Mouse (Mus musculus): Measurements from ENCODE around the gene Cphx2. TPM values are rescaled to one million over a fixed set of nuclear protein-coding genes. Genes with fewer than 3 reads are reported as not detected.
"Not testable (repeated sequence)": the region's sequence is repeated elsewhere in the genome, so short reads cannot be mapped to it uniquely, and the experiment has no call there.

Gene Cphx2
- polyA plus RNA-seq (2016; fragmentation: Nextera tagmentation; extraction: Ambion mirVana): not detected in 2 replicates

DNA sequence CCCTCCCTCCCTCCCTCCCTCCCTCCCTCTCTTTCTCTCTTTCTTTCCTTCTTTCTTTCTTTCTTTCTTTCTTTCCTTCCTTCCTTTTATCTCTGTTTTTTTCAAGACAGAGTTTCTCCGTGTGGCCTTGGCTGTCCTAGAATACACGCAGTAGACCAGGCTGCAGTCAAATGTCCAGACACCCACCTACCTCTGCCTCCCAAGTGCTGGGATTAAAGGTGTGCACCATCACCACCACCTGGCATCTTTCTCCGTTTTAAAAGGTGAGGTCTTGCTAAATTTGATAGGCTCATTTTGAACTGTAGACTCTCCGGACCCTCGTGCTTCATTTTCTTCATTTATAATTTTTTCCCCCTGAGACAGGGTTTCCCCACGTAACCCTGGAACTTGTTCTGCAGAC lies at the start of gene Cphx2:
Gene Cphx2, plus strand, starts transcription at position 301 of the 400 bp plus-strand sequence.
- ATAC-seq (ENCODE audit: low FRiP score, low read depth); H3K4me3 ChIP-seq; H3K4me2 ChIP-seq (replicated peaks); H3K4me1 ChIP-seq; H3K9me3 ChIP-seq; H3K9ac ChIP-seq; H3K27me3 ChIP-seq (replicated peaks); H3K36me3 ChIP-seq; H3K27ac ChIP-seq: not testable (repeated sequence)
- no CpG with 5 or more reads among the region's 6 CpGs for WGBS

DNA sequence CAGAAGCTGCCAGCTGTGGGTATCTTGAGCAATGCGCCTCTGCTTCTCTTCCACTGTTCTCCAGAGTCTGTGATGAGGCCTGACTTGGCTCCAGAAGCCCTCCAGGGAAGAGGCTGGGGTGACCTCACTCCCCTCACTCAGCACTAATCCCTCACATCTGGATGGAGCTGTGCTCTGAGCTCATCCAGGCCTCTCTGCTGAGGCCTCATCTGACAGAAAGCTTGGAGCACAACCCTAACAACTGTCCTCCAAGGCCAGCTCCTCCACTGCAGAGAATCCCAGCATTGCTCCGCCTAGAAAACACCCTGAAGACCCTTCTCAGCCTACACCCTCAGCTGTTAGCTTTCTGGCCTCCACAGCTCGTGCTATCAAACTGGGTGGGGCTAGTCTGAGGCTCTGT lies 47.0 kb upstream of the Cphx2 start:
- ATAC-seq (ENCODE audit: low FRiP score, low read depth); H3K27ac ChIP-seq; H3K4me2 ChIP-seq (replicated peaks); H3K9me3 ChIP-seq; H3K4me1 ChIP-seq; H3K27me3 ChIP-seq (replicated peaks); H3K36me3 ChIP-seq; H3K4me3 ChIP-seq; H3K9ac ChIP-seq: not testable (repeated sequence)
- no CpG with 5 or more reads among the region's 3 CpGs for WGBS

DNA sequence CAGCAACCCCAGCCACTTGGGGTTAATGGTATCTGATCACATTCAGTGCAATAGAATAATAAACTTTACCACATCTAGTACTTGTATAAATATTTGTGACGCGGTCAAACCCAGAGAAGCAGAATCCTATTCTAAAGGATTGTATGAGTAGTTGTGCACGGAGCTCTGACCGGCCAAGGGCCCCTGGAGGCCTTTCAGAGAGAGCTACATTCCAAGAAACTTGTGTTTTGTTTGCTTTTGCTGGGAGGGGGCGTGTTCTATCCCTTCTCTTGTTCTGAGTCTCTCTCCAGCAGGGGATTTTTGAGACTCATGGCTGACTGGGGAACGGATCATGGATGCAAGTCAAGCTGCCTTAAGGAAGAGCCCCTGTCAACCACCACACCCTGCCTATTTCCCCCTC lies 45.9 kb upstream of the Cphx2 start:
- not testable (repeated sequence) for H3K4me2 ChIP-seq (replicated peaks); H3K9me3 ChIP-seq; H3K9ac ChIP-seq; H3K27me3 ChIP-seq (replicated peaks); H3K4me1 ChIP-seq; H3K27ac ChIP-seq; H3K36me3 ChIP-seq; ATAC-seq (ENCODE audit: low FRiP score, low read depth); H3K4me3 ChIP-seq
- WGBS: no CpG with 5 or more reads among the region's 6 CpGs

GRCm38 (mm10) chr14:26042611-26043010 lies 38.7 kb upstream of the Cphx2 start, which contains the start of gene Gm9780:
Gene Gm9780, minus strand, starts transcription at chr14:26042711.
- not testable (repeated sequence) for H3K4me1 ChIP-seq; H3K9me3 ChIP-seq; ATAC-seq (ENCODE audit: low FRiP score, low read depth); H3K4me2 ChIP-seq (replicated peaks); H3K27ac ChIP-seq; H3K4me3 ChIP-seq; H3K9ac ChIP-seq; H3K27me3 ChIP-seq (replicated peaks); H3K36me3 ChIP-seq
- no CpG with 5 or more reads among the region's 26 CpGs for WGBS

DNA sequence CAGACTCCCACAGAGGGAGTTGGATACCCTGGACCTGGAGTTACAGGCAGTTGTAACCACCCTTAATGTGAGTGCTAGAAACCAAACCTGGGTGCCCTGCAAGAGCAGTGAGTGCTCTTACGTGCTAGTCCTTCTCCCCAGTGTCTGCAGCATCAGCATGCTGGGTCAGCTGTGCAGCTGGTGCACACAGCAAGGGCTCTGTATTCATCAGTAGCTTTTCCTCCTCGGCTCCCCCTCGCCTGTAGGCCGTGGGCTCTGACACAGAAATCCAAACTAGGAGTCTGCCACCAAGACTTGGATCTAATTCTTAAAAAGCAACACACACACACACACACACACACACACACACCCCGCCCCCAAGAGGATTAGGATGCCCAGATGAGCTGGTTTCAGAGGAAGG lies 36.3 kb upstream of the Cphx2 start:
- no CpG with 5 or more reads among the region's 5 CpGs for WGBS
- H3K27me3 ChIP-seq (replicated peaks); H3K27ac ChIP-seq; H3K4me1 ChIP-seq; H3K9ac ChIP-seq; H3K36me3 ChIP-seq; H3K4me2 ChIP-seq (replicated peaks); ATAC-seq (ENCODE audit: low FRiP score, low read depth); H3K4me3 ChIP-seq; H3K9me3 ChIP-seq: not testable (repeated sequence)

- H3K4me3 ChIP-seq; H3K4me2 ChIP-seq (replicated peaks); H3K36me3 ChIP-seq; H3K27me3 ChIP-seq (replicated peaks); ATAC-seq (ENCODE audit: low FRiP score, low read depth); H3K9me3 ChIP-seq; H3K4me1 ChIP-seq; H3K27ac ChIP-seq; H3K9ac ChIP-seq: not testable (repeated sequence)
- no CpG with 5 or more reads among the region's 8 CpGs for WGBS
These were observed 34.3 kb upstream of the Cphx2 start for GRCm38 (mm10) chr14:26047026-26047425.

DNA sequence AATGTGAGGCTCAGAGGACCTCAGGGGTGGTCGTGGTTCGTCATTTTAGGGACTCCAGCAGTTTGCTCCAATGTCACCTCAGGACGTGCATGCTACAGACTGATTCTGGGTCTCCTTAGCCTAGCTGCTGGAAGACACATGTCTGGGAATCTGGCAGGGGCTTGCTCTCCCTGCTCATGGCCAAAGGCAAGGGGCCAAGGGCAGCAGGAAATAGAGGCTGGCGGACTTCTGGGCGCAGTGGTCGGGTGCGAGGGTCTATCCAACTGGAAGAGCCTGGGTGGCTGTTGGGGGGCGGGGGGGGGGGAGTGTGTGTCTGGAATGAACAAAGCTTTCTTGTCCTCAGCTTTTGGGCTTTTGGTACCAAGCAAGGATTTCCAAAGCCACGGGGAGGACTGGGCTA lies 32.5 kb upstream of the Cphx2 start:
- H3K36me3 ChIP-seq; H3K27me3 ChIP-seq (replicated peaks); H3K4me1 ChIP-seq; H3K27ac ChIP-seq; H3K9me3 ChIP-seq; H3K4me3 ChIP-seq; H3K4me2 ChIP-seq (replicated peaks); ATAC-seq (ENCODE audit: low FRiP score, low read depth); H3K9ac ChIP-seq: not testable (repeated sequence)
- no CpG with 5 or more reads among the region's 9 CpGs for WGBS

- not testable (repeated sequence) for H3K4me2 ChIP-seq (replicated peaks); H3K4me3 ChIP-seq; H3K4me1 ChIP-seq; H3K27me3 ChIP-seq (replicated peaks); ATAC-seq (ENCODE audit: low FRiP score, low read depth); H3K9ac ChIP-seq; H3K36me3 ChIP-seq; H3K27ac ChIP-seq; H3K9me3 ChIP-seq
- WGBS: no CpG with 5 or more reads among the region's 3 CpGs
These were observed 23.1 kb upstream of the Cphx2 start for GRCm38 (mm10) chr14:26058184-26058583.

GRCm38 (mm10) chr14:26059362-26059761 lies 22.0 kb upstream of the Cphx2 start:
- not testable (repeated sequence) for H3K9ac ChIP-seq; H3K27me3 ChIP-seq (replicated peaks); H3K4me2 ChIP-seq (replicated peaks); H3K9me3 ChIP-seq; ATAC-seq (ENCODE audit: low FRiP score, low read depth); H3K27ac ChIP-seq; H3K4me1 ChIP-seq; H3K36me3 ChIP-seq; H3K4me3 ChIP-seq
- no CpG with 5 or more reads among the region's 6 CpGs for WGBS

- H3K9ac ChIP-seq; H3K4me3 ChIP-seq; H3K9me3 ChIP-seq; H3K4me2 ChIP-seq (replicated peaks); H3K4me1 ChIP-seq; H3K27ac ChIP-seq; H3K36me3 ChIP-seq; H3K27me3 ChIP-seq (replicated peaks): not testable (repeated sequence)
- WGBS: no CpG with 5 or more reads among the region's 44 CpGs
- peak; percentile 74 for ATAC-seq (ENCODE audit: low FRiP score, low read depth)
These were observed 14.6 kb upstream of the Cphx2 start for GRCm38 (mm10) chr14:26066574-26067324.

- peak; percentile 58 for ATAC-seq (ENCODE audit: low FRiP score, low read depth)
- H3K27me3 ChIP-seq (replicated peaks): not testable (repeated sequence)
- WGBS: no CpG with 5 or more reads among the region's 10 CpGs
These were observed 14.0 kb upstream of the Cphx2 start, which contains the start of gene Tmem254c for GRCm38 (mm10) chr14:26067325-26067633. Gene Tmem254c, minus strand, starts transcription at chr14:26067355.

GRCm38 (mm10) chr14:26076620-26077390 lies 4.5 kb upstream of the Cphx2 start:
- H3K9me3 ChIP-seq; H3K4me2 ChIP-seq (replicated peaks); ATAC-seq (ENCODE audit: low FRiP score, low read depth); H3K4me1 ChIP-seq; H3K36me3 ChIP-seq; H3K27me3 ChIP-seq (replicated peaks); H3K4me3 ChIP-seq; H3K9ac ChIP-seq; H3K27ac ChIP-seq: not testable (repeated sequence)
- no CpG with 5 or more reads among the region's 5 CpGs for WGBS

More at GRCm38 (mm10) chr14:26067325-26067633, 14.0 kb upstream of the Cphx2 start, which contains the start of gene Tmem254c:
- H3K27ac ChIP-seq; H3K9me3 ChIP-seq; H3K4me1 ChIP-seq; H3K4me2 ChIP-seq (replicated peaks); H3K4me3 ChIP-seq; H3K36me3 ChIP-seq; H3K9ac ChIP-seq: not testable (repeated sequence)

DNA sequence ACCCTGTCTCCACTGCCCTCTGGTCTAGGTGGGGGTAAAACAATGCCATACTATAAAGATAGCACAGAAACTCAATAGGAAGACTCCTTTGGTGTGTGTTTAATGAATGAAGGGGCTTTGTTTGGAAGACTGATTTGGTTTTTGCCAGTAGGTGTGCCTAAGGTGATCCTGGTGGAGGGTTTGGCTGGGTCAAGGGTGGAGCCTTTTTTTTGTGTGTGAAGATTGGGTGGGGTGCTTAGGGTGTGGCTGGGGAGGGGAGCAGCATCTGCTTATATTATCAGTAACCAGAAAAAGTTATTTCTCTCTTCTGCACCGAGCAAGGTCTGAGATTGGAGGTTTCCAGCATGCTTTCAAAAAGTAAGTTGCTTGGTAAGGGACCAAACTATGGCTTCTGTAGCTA lies 681 bp downstream of the Cphx2 start, which contains the start of gene Cphx3:
Gene Cphx3, plus strand, starts transcription at position 301 of the 400 bp plus-strand sequence.
- not testable (repeated sequence) for H3K36me3 ChIP-seq; H3K9me3 ChIP-seq; H3K4me2 ChIP-seq (replicated peaks); H3K27ac ChIP-seq; ATAC-seq (ENCODE audit: low FRiP score, low read depth); H3K9ac ChIP-seq; H3K27me3 ChIP-seq (replicated peaks); H3K4me3 ChIP-seq; H3K4me1 ChIP-seq
- no CpG with 5 or more reads among the region's 1 CpGs for WGBS

Data from neural tube, embryonic 12.5 days (tissue).